Mouse (Mus musculus): ENCODE measurements at regions not wholly inside any gene's neighbourhood (a gene's known extent, or its start where the extent isn't known, plus 50 kb on each side); places are given as distances from the start of the nearest gene placed in this dataset.

DNA sequence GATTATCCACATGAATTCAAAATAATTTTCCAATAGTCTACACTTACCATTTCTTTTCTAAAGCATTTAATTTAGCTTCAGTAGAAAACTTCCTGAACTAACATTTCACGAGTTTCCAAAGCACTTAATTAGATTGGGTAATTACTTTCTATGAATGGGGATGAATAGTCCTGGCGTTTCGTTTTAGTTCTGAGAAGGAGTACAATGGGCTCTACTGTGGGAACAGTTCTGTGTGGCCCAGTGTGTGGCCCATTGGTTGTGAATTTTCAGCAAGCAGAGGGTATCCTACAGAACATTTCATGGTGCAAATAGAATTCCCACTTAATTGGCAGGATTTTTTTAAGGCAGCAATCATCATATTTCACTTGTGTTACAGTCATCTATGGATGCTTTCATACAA is 95.5 kb downstream of the 1700017N19Rik start:
- no peak for DNase-seq (ENCODE audit: low spot score)

DNA sequence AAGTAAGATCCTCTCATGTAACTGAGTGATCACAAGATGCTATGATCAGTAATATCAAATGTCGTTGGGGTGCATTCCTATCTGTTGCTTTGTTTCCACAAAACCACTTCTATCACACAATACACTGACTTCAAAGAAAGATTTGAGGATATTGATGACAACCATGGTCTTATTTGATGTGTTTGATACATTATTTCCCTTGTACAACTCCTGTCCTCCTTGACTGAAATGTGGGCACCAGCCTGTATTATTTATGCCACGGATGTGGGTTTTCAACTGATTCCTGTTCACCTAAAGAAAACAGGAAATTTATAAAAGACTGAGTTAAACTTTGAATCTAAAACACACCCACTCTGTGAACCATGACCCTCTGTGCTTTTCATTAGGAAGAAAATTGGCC is 105.7 kb downstream of the 1700017N19Rik start:
- DNase-seq (ENCODE audit: low spot score) = no peak

DNA sequence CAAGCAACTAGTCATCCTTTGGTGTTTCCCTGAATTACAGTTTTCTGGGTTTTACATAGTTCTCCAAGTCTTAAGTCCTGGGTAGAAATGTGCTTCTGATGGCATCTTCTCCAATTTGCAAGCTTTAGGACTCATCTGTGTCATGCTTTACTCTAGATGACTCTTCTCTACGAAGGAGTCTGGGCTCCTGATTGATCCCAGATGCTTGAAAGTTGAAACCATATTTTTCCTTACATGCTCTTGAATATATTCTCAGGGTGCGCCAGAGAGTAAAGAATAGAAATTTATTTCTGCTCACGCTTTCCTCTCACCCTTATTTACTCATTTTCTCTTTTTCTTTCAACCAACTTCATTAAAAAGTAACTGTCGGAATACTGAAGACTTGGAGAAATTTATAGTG is 108.9 kb downstream of the 1700017N19Rik start:
- no peak for DNase-seq (ENCODE audit: low spot score)

DNA sequence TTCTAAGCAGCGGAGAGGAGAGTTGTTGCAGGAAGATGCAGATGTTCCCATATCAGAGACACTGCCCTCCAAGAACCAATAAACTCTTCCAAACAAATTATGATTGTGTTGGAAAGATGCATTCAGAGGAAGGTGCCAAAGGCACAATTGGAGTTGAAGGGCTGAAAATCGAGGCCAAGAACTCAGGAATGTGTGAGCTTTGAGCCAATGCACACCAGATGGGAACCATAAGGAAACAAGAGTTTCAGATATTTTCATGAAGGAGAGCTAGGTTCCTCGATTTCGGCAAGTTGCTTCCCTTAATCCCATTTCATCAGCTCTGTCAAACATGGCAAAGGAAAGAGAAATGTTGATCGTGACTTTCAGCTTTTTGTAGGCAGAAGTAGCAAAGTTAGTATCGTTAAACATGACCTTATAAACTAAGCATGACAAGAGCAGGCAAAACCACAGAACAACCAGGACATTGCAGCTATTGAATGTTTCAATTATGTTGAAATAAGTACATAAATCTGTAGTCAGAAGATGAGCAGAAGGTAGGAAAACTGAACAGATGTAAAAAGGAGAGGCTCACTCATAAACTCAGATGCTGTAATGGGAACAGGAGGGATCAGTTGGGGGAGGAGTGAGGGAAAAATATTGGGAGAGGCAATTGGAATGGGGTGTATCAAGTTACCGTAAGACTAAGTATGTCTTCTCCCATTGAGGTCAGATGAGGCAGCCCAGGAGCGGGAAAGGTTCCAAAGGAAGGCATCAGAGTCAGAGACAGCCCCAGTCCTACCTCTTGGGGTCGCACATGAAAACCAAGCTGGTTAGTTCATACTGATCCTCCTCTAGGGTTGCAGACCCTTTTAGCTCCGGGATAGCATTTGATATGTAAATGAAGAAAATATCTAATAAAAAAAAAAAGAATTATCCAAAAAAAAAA is 110.3 kb downstream of the 1700017N19Rik start:
- DNase-seq (ENCODE audit: low spot score) = peak; percentile 5

DNA sequence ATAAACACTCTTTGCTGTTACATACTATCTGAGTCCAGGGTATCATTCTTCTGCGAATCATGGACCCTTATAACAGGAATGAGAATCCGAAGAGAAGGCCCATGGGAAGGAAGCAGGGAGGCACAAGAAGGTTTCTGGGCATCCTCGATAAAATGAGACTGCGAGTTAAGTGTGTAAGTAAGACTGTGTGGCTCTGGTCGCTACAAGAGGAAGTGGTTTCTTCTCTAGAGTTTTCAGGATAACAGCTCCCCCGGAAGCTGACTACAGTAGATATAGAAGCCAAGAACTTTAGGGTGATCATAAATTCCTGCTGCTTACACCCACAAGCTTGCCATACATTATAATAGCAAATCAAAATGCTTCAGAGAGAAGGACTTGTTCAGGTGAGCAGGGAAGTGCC is 111.7 kb downstream of the 1700017N19Rik start:
- no peak for DNase-seq (ENCODE audit: low spot score)

DNA sequence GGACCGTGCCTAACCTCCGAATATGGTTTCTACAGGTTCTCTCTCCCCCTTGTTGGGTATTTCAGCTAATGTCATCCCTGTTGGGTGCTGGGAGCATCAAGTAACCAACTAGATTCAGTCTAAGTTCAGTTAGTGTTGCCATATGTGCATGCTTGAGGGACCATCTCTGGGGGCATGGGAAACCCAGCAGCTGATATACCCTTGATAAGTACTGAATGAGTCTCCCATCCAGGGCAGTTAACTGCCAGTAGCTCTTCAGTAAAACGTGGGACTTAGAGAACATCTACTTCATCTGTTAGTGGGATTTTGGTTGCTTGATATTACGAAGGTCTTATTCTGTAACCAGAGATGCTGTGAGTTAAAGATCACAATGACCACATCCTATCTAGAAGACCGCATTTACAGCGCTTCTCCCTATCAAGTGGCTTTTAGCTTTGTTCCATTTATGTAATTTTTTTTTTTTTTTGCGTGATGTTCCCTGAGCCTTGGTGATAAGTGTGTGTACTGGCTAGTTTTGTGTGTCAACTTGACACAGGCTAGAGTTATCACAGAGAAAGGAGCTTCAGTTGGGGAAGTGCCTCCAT is 125.9 kb downstream of the 1700017N19Rik start:
- DNase-seq (ENCODE audit: low spot score) = no peak

DNA sequence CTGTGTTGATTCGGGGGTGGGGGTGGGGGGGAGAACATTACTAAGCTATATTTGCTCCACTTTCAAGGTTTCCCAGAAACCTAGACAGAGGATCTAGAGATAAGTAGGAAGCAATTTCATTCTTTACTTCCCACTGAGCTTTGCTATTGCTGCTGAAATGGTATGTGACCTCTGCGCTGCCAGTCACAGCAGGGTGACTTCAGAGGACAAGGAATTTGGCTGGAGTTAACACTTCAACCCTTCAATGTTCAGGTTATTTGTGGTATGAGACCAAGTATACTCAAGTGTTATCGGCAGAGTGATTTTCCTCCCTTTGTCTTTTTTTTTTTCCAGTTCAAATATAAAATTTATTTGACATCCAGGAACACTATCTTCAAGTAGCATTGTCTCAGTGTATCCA is 128.3 kb downstream of the 1700017N19Rik start:
- no peak for DNase-seq (ENCODE audit: low spot score)

DNA sequence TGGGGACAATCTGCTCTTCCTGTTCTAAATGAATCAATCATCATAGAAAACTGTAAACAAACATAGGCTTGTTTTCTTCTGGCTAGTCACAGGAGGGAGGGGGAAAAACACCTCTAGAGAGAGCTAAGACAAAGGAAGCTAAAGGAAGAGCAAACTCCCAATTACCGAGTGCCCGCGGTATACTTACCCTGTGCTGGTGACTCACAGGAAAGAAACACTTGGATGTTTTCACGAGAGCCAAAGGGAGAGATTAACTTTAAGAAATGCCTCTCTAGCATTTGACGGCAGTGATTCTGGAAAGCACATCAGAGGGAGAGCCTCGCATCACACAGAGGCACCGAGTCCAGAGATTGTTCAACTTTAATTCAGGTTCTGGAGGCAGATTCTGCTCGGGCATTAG is 151.0 kb downstream of the 1700017N19Rik start:
- no peak for DNase-seq (ENCODE audit: low spot score)

DNA sequence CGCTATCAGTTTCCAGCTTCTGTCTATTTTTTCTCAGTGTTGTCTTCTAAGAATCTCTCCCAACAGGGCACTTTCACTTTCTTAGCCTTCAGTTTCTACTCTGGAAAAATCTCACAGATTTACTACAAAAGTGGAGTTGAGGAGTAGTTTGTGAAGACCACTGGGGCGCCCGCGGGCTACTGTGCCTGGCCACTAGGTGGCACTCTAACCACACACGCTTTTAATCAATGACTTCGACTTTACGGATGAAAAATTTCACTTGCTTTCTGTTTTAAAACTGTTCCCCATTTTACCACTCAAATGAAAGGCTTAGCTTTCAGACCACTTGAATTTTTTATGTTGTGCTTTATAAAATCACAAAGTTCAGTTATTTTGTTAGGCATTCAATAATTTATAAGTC is 151.8 kb downstream of the 1700017N19Rik start:
- peak; percentile 74 for DNase-seq (ENCODE audit: low spot score)

DNA sequence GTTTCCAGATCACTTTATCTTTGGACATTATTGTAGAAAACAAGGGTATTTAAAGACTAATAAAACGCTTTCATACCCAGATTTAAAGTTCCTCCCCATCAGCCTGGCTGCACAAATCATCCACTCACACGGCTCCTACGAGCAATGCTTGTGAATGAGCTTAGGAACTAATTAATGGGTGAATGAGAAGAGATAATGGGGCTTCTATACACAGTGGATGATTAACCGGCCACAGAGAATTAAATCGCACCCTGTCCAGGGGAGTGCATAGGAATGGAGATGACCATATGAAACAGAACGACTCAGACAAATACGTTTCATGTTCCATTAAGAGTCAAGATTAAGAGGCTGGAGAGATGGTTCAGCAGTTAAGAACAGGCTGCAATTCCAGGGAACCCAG is 155.9 kb downstream of the 1700017N19Rik start:
- DNase-seq (ENCODE audit: low spot score) = no peak

DNA sequence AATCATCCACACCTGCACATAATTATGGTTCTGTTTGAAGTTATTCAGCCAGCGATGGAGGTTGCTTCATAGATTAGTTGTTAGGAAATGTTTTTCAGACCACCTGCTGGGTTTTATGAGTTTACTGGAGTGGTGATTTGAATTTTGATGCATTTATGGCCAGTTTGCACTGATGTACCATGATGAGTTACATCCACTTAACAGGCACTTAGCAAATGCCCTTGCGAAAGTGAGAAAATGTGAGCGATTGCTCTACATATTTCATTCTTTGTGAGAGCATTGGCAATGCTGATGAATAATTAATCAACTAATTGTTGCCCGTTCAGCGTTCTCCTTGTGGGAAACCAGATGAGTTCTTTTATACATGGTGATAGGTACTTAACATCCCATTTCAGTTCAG is 164.7 kb downstream of the 1700017N19Rik start:
- DNase-seq (ENCODE audit: low spot score) = no peak

DNA sequence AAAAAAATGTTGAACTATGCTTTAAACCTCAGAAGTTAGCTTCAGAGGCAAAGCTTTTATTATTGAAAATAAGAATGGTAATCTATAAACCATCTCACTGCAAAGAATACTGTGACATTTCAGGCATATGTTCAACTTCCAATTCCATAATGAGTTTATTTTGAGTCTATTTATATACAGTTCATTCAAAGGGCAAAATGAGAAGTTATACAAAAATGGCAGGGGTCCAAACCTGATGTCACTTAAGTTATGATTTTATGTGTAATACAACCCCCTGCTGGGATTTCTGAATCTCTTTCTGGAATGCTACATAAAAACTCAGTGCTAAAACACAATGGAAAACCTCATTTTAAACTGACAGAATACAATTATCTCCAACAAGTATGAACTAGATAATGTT is 184.0 kb downstream of the 1700017N19Rik start:
- DNase-seq (ENCODE audit: low spot score) = no peak

DNA sequence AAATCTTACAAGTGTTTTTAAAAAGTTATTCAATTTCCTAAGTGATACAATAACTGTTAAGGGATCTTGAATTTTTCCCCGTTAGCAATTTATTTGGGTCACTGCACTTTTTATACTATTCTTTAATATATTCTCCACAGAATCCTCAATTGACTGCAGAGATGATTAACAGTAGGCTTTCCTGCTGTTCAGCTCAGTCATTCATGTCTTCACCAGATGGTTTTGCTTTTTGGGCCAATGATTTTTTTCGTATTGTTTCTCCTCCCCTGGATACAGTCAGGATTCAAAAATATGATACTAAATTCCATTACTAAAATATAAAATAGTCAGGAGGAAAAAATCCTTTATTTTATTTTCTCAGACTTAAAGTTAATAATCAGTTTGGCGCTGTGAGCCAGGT is 201.9 kb downstream of the 1700017N19Rik start:
- peak; percentile 8 for DNase-seq (ENCODE audit: low spot score)

DNA sequence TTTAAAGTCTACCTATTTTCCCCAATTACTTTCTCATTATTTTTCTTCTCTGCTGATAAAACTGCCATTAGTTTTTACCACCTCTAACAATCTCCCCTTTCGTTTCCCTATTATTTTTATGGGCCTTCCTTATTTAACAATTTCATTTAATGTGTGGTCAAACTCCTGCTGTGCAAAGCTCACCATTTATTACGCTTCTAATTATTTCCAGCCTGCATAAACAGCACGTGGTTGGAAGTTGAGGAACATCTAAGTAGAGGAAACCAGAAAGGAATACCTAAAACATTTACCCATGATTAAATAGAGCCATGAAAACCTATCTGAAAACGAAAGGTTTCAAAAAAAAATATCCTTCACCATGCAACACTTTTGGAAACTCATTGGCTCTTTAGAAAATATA is 202.3 kb downstream of the 1700017N19Rik start:
- no peak for DNase-seq (ENCODE audit: low spot score)

DNA sequence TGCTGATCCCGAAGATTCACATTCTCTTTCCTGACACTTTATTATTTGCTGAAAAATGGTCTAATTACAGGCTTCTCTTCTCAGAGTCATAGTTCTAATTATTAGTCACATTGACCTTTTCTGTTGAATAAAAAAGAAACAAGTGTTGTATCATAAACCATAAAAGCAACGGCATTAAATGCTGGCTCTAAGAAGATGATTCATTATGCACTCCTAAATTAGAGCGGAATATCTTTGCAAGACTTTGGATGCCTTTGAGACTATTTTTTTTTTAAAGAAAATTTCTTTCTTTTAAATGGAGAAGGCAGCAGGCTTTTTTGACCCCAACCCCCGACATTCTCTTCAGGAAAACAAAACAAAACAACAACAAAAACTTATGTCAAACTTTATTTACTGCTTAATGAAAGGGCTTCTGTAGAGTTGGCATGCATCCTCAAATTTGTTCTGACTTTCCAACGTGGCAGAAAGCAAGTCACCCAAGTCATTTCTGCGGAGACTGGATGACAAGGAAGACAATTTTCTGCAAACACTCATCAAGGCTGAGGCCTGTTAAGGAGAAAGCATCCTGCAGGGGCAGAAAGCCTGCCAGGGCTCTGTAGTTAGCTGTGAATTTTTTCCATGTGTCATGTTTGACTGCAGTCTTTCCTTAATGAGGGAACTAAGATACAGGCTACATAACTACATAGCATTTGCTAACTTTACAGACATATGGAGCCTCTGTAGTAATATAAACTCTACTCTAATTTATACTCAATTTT is 205.1 kb downstream of the 1700017N19Rik start:
- no peak for DNase-seq (ENCODE audit: low spot score)

DNA sequence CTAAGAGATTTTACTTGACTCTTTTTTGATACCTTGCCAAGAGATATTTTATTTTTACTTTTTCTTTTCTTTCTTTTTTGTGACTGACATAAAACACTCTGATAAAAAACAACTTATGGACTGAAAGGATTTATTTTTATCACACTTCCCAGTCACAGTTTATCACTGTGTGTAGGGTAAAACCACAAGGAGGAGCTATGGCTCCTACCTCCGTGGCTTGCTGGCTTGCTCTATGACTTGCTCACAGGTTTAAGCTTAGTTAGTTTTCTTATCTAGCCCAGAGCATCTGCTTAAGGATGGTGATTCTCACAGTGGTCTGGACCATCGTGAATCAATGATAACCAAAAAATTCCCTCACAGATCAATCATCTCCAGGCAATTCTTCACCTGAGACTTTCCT is 221.4 kb downstream of the 1700017N19Rik start:
- DNase-seq (ENCODE audit: low spot score) = no peak

DNA sequence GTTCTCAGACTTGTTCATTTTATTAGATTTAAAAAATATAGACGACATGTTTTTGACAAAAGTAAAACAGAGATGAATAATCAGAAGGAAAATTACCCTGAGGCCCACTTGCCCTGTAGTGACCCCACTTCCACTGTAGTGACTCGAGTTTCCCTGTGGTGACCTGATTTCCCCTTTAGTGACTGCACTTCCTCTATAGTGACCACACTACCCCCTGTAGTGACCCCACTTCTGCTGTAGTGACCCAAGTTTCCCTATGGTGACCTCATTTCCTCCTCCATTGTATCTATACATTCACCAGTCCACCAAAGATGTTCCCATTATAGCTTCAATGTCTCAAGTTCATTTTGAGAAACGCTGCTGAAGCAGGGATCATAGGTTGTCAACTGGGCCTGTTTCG is 244.5 kb downstream of the 1700017N19Rik start:
- DNase-seq (ENCODE audit: low spot score) = no peak

DNA sequence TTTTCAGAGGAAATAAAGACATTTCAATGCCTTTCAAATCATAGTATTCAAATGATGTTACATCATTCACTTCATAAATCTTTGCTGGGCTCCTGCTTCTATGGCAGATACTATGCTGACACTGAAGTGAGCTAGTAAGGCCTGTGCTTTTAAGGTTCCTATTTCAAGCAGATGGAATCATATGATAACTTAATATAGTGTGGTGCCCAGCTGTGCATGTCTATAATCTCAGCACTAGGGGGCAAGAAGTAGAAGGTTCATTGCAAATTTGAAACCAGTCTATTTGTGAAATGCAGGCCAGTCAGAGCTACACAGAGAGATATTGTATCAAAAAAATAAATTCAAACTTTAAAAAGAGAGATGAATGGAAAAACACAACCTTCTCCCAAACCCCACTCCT is 262.9 kb downstream of the 1700017N19Rik start:
- no peak for DNase-seq (ENCODE audit: low spot score)

DNA sequence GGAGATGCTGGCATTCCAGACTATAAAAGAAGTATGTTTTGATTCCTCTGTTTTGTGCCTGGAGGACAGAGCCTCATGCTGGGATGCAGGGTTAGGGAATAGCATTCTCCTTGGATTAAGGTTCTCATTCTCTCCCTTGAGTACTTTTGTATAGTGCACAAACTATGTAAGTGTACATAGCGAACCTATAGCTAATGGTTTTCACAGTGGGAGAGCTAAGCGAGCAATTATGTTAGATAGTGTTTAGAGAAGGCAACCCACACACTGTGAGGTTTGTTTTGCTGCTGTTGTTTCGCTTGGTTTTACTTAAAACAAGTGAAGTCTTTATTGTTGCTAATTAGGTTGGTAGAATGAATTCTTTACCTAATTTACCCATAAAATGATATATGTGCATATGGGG is 266.2 kb downstream of the 1700017N19Rik start:
- no peak for DNase-seq (ENCODE audit: low spot score)

DNA sequence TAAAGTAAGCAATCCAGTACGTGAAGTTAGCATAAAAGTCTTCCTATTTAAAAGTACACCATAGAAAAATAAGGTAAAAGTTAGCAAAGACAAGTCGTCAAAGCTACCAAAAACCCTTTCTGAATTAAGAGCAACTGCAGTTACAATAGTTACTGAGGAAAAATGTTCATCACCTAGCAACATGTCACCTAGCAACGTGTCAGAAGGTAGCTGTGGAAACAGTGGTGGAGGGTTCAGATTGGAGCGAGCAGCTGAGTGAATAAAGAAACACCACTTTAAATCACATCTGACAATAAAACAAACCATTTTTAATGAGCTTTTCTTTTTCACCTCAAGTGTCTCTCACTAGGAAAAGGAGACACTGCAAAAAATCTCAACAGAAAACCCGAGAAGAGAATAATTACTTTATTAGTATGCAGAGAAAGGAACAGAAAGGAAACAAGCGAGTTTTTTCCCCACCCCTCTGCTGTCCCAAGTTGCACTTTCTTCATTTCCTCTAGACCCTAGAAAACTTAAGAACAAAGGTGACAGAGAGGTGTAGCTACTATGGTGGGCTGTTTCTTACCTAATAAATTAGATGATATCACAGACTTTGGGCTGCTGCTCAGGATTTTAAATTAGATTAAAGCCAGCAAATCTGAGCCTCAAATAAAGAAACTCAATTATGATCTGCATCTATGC is 275.4 kb downstream of the 1700017N19Rik start:
- peak; percentile 32 for DNase-seq (ENCODE audit: low spot score)

DNA sequence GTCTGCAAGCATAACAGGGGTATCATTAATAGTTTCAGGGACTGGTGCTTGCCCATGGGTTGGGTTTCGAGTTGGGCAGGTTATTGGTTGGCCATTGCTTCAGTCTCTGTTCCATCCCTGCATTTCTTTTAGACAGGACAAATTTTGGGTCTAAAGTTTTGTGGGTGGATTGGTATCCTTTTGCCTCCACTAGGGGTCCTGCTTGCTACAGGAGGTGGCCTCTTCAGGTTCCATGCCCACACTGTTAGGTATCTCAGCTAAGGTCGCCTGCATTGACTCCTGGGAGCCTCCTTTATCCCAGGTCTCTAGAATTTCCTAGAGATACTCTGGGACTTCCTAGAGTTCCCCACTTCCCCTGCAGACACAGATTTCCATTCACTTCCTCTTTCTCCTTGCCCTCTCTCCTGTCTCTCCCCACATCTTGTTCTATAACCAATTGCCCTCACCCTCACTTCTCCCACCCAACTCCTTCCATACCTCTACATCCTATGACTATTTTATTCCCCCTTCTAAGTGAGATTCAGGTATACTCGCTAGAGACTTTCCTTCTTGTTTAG is 278.2 kb downstream of the 1700017N19Rik start:
- DNase-seq (ENCODE audit: low spot score) = peak; percentile 2

DNA sequence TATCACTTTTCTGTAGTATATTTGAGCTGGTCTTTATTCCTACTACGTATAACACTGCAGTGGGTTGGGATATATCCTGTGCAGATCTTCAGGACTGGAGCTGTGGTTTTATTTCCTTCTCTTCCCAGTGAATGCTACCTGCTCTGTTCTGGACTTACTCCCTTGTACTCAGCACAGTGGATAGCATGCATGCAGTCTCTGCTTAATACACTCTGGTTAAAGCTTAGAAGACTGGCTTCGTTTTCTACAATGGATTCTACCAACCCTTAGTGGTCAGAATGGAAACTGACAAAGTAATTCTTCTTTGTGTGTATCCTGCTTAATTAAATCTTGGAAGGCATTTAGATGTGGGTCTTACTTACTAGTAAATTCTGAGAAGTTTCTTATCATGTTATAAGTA is 292.3 kb downstream of the 1700017N19Rik start:
- no peak for DNase-seq (ENCODE audit: low spot score)
